Mouse (Mus musculus) MEL (cell line): ENCODE data around the gene Acss1. TPM values are rescaled to one million over a fixed set of nuclear protein-coding genes. Genes with fewer than 3 reads are reported as not detected.

Experiments
- DNase-seq: peaks from one replicate; pipeline ENCODE4 v3.0.0; 2011; ENCODE audit warnings: low read depth, low spot score
- H3K27ac ChIP-seq: 2 replicates; pipeline ENCODE4 v1.5.1; 2012; ENCODE audit warnings: low read depth, mild to moderate bottlenecking, control low read depth, low read length, moderate library complexity; ENCODE audit not compliant: control insufficient read depth
- H3K27me3 ChIP-seq, 2 experiments: fragments of 150-350 bp in 1 of 2; sonication (generic) in 1 of 2; 2 replicates each; pipeline ENCODE4 v1.6.1; 2012; ENCODE audit warnings: low read length in 2 of 2, mild to moderate bottlenecking in 2 of 2, improper control_type of control experiment in 1 of 2, moderate library complexity in 1 of 2; ENCODE audit not compliant: insufficient read depth in 2 of 2, control insufficient read depth in 1 of 2
- H3K36me3 ChIP-seq, 2 experiments: 2 replicates each; pipeline ENCODE4 v1.6.1; 2012 to 2014; ENCODE audit warnings: low read length in 2 of 2, improper control_type of control experiment in 1 of 2, inconsistent platforms in 1 of 2, mild to moderate bottlenecking in 1 of 2; ENCODE audit not compliant: insufficient read depth in 2 of 2, control insufficient read depth in 1 of 2
- H3K4me1 ChIP-seq, 2 experiments: fragments of 150-350 bp in 1 of 2; sonication (generic) in 1 of 2; 2 replicates each; pipeline ENCODE4 v1.6.1; 2012; ENCODE audit warnings: low read length in 2 of 2, improper control_type of control experiment in 1 of 2, mild to moderate bottlenecking in 1 of 2; ENCODE audit not compliant: insufficient read depth in 2 of 2, control insufficient read depth in 1 of 2
- H3K4me3 ChIP-seq, 2 experiments: fragments of 150-350 bp in 1 of 2; sonication (generic) in 1 of 2; 2 replicates each; pipeline ENCODE4 v1.5.1; 2012; ENCODE audit warnings: low read depth in 2 of 2, low read length in 2 of 2, mild to moderate bottlenecking in 2 of 2, moderate library complexity in 2 of 2, control low read depth in 1 of 2, improper control_type of control experiment in 1 of 2; ENCODE audit not compliant: control insufficient read depth in 1 of 2, insufficient read depth in 1 of 2
- H3K79me2 ChIP-seq: 2 replicates; pipeline ENCODE4 v1.6.1; 2012; ENCODE audit warnings: mild to moderate bottlenecking, low read length, moderate library complexity; ENCODE audit not compliant: control insufficient read depth, poor library complexity, insufficient read depth
- H3K9ac ChIP-seq: 2 replicates; pipeline ENCODE4 v1.6.1; 2012; ENCODE audit warnings: low read depth, mild to moderate bottlenecking, control low read depth, low read length, moderate library complexity; ENCODE audit not compliant: control insufficient read depth, poor library complexity, severe bottlenecking
- H3K9me3 ChIP-seq: fragments of 150-350 bp; sonication (generic); replicated peaks from 2 replicates; pipeline ENCODE4 v1.6.1; 2012; ENCODE audit warnings: mild to moderate bottlenecking, low read length, improper control_type of control experiment, moderate library complexity; ENCODE audit not compliant: insufficient read depth
- BHLHE40 ChIP-seq: IDR thresholded peaks from 2 replicates; pipeline ENCODE4 v1.6.1; 2012; ENCODE audit warnings: low read depth, mild to moderate bottlenecking, inconsistent platforms, low read length, improper control_type of control experiment, borderline replicate concordance
- ELF1 ChIP-seq: IDR thresholded peaks from 2 replicates; pipeline ENCODE4 v1.6.1; 2014; ENCODE audit warnings: low read depth, mild to moderate bottlenecking, inconsistent platforms, low read length, improper control_type of control experiment, moderate library complexity
- ETS1 ChIP-seq: IDR thresholded peaks from 2 replicates; pipeline ENCODE4 v1.6.1; 2012; ENCODE audit warnings: low read depth, mild to moderate bottlenecking, inconsistent platforms, low read length, improper control_type of control experiment, moderate library complexity
- GABPA ChIP-seq: IDR thresholded peaks from 2 replicates; pipeline ENCODE4 v1.6.1; 2012; ENCODE audit warnings: low read depth, mild to moderate bottlenecking, inconsistent platforms, low read length, improper control_type of control experiment, moderate library complexity
- HCFC1 ChIP-seq: IDR thresholded peaks from 2 replicates; pipeline ENCODE4 v1.6.1; 2012; ENCODE audit warnings: low read depth, mild to moderate bottlenecking, inconsistent platforms, low read length, improper control_type of control experiment, moderate library complexity
- KAT2A ChIP-seq: conservative IDR thresholded peaks from 2 replicates; pipeline ENCODE4 v1.6.1; 2012; ENCODE audit warnings: low read depth, low read length, improper control_type of control experiment, inconsistent platforms
- MAFK ChIP-seq: IDR thresholded peaks from 2 replicates; pipeline ENCODE4 v1.6.1; 2011; ENCODE audit warnings: low read depth, mild to moderate bottlenecking, low read length, improper control_type of control experiment, borderline replicate concordance
- MAZ ChIP-seq: IDR thresholded peaks from 2 replicates; pipeline ENCODE4 v1.6.1; 2012; ENCODE audit warnings: low read depth, mild to moderate bottlenecking, inconsistent platforms, low read length, improper control_type of control experiment
- MXI1 ChIP-seq: IDR thresholded peaks from 2 replicates; pipeline ENCODE4 v1.6.1; 2011; ENCODE audit warnings: mild to moderate bottlenecking, low read depth, low read length, improper control_type of control experiment
- MYB ChIP-seq: IDR thresholded peaks from 2 replicates; pipeline ENCODE4 v1.6.1; 2011; ENCODE audit warnings: mild to moderate bottlenecking, low read depth, low read length, improper control_type of control experiment
- MYC ChIP-seq: IDR thresholded peaks from 2 replicates; pipeline ENCODE4 v1.6.1; 2011; ENCODE audit warnings: low read depth, mild to moderate bottlenecking, low read length, improper control_type of control experiment, moderate library complexity
- POLR2A ChIP-seq, 2 experiments: IDR thresholded peaks; 2 replicates each; pipeline ENCODE4 v1.6.1; 2011 to 2012; ENCODE audit warnings: low read length in 2 of 2, mild to moderate bottlenecking in 2 of 2, control low read depth in 1 of 2, improper control_type of control experiment in 1 of 2, low read depth in 1 of 2, moderate library complexity in 1 of 2; ENCODE audit not compliant: control insufficient read depth in 1 of 2, insufficient read depth in 1 of 2, poor library complexity in 1 of 2
- POLR2AphosphoS5 ChIP-seq: IDR thresholded peaks from 2 replicates; pipeline ENCODE4 v1.6.1; 2012; ENCODE audit warnings: low read depth, borderline replicate concordance, mild to moderate bottlenecking, inconsistent platforms, low read length, moderate library complexity, mixed read lengths
- RCOR1 ChIP-seq: IDR thresholded peaks from 2 replicates; pipeline ENCODE4 v1.6.1; 2012; ENCODE audit warnings: low read depth, mild to moderate bottlenecking, inconsistent platforms, low read length, improper control_type of control experiment
- TAL1 ChIP-seq: IDR thresholded peaks from 2 replicates; pipeline ENCODE4 v1.6.1; 2012; ENCODE audit warnings: mild to moderate bottlenecking, inconsistent platforms, low read length, moderate library complexity, mixed read lengths
- TBP ChIP-seq: IDR thresholded peaks from 2 replicates; pipeline ENCODE4 v1.8.0; 2011; ENCODE audit warnings: low read depth, low read length, improper control_type of control experiment
- TCF12 ChIP-seq: IDR thresholded peaks from 2 replicates; pipeline ENCODE4 v1.6.1; 2014; ENCODE audit warnings: low read depth, mild to moderate bottlenecking, inconsistent platforms, low read length, improper control_type of control experiment, moderate library complexity
- USF1 ChIP-seq: IDR thresholded peaks from 2 replicates; pipeline ENCODE4 v1.6.1; 2014; ENCODE audit warnings: low read depth, mild to moderate bottlenecking, inconsistent platforms, low read length, improper control_type of control experiment, moderate library complexity
- ZC3H11A ChIP-seq: IDR thresholded peaks from 2 replicates; pipeline ENCODE4 v1.6.1; 2012; ENCODE audit warnings: low read depth, mild to moderate bottlenecking, inconsistent platforms, low read length, improper control_type of control experiment
- ZKSCAN1 ChIP-seq: IDR thresholded peaks from 2 replicates; pipeline ENCODE4 v1.6.1; 2012; ENCODE audit warnings: low read depth, mild to moderate bottlenecking, inconsistent platforms, low read length, improper control_type of control experiment, moderate library complexity
- polyA plus RNA-seq, 2 experiments: library from polyadenylated mRNA; stranded (reverse) in 1 of 2; unstranded in 1 of 2; fragments of >175 nt in 1 of 2; fragments of >200 nt in 1 of 2; gene quantifications; 2 replicates each; pipeline versions ENCODE4 v1.2.1 to v1.2.4; 2012; ENCODE audit warnings: low replicate concordance in 2 of 2, low read depth in 1 of 2; ENCODE audit not compliant: insufficient read length in 2 of 2, insufficient read depth in 1 of 2, missing spikeins in 1 of 2
- total RNA-seq: library from RNA; depleted of rRNA; stranded (reverse); fragments of 300-350 nt; gene quantifications from 2 replicates; pipeline ENCODE4 v1.2.3, GENCODE M21; 2012

The Acss1 gene
- total and polyA plus RNA-seq, 3 experiments = 10.2 to 22.6 TPM; not detected in 1

GRCm38 (mm10) chr2:150667065-150667819, 1.1 kb downstream of the Acss1 start (continued):
- TF ChIP-seq TBP (peak; percentile 83), MAFK (no peak), ETS1 (peak; percentile 82)

GRCm38 (mm10) chr2:150666723-150667064, 1.6 kb downstream of the Acss1 start:
- TF ChIP-seq ZKSCAN1 = no peak
- TF ChIP-seq USF1 = no peak
- no peak for TF ChIP-seq MYC
- no peak for TF ChIP-seq ELF1
- no peak for TF ChIP-seq POLR2AphosphoS5
- TF ChIP-seq MAZ = no peak
- no peak for TF ChIP-seq MXI1
- no peak for TF ChIP-seq ZC3H11A
- no peak for TF ChIP-seq TCF12
- no peak for TF ChIP-seq MAFK
- TF ChIP-seq GABPA = no peak
- TF ChIP-seq TAL1 = no peak
- no peak for TF ChIP-seq RCOR1
- TF ChIP-seq KAT2A = no peak
- TF ChIP-seq BHLHE40 = no peak
- no peak for TF ChIP-seq POLR2A (IDR thresholded peaks at IDR 0.05; ENCODE audit: control insufficient read depth in 1 of 2, insufficient read depth in 1 of 2, low read depth in 1 of 2, low read length in 2 of 2, poor library complexity in 1 of 2)
- no peak for TF ChIP-seq HCFC1
- no peak for TF ChIP-seq MYB
- H3K79me2 ChIP-seq = no peaks in the 10 kb centered on the region; the same call in 1 of the 2 replicates
- H3K36me3 ChIP-seq = peaks cover 0 to 34% of the 10 kb centered on the region in 2 experiments; a peak in 2 of 4 replicates
- no peak for DNase-seq
- H3K27ac ChIP-seq = peak overlapping the region; percentile 88
- no peaks in the 10 kb centered on the region for H3K27me3 ChIP-seq
- no peaks in the 10 kb centered on the region for H3K9me3 ChIP-seq
- peak overlapping the region; percentile 56 for H3K9ac ChIP-seq
- peaks cover 19 to 42% of the 10 kb centered on the region in 2 experiments for H3K4me1 ChIP-seq
- H3K4me3 ChIP-seq = peak overlapping the region; percentile 69 to 80
